Mouse (Mus musculus) embryonic facial prominence, embryonic 14.5 days (tissue): ENCODE results near the gene Wrap73. TPM values are rescaled to one million over a fixed set of nuclear protein-coding genes. Genes with fewer than 3 reads are reported as not detected.

Experiments
- ATAC-seq: fragments of 200-750 bp; cut with Nextera tagmentation; 2 replicates; pipeline ENCODE4 v1.8.0; 2017; ENCODE audit warnings: low read depth, moderate number of reproducible peaks, moderate TSS enrichment
- DNase-seq: peaks from one replicate; pipeline ENCODE4 v3.0.0-alpha.2; 2015; ENCODE audit warnings: low spot score
- H3K27ac ChIP-seq: fragments of 300-500 bp; sonication (generic); replicated peaks from 2 replicates; pipeline ENCODE4 v1.5.1; 2014; ENCODE audit warnings: low read depth, mild to moderate bottlenecking, low read length, moderate library complexity
- H3K27me3 ChIP-seq: fragments of 300-500 bp; sonication (generic); replicated peaks from 2 replicates; pipeline ENCODE4 v1.6.1; 2014; ENCODE audit warnings: low read length; ENCODE audit not compliant: control insufficient read depth, insufficient read depth
- H3K36me3 ChIP-seq: fragments of 300-500 bp; sonication (generic); 2 replicates; pipeline ENCODE4 v1.6.1; 2014; ENCODE audit warnings: low read length, mixed read lengths; ENCODE audit not compliant: control insufficient read depth, insufficient read depth
- H3K4me1 ChIP-seq: fragments of 300-500 bp; sonication (generic); 2 replicates; pipeline ENCODE4 v1.6.1; 2014; ENCODE audit warnings: antibody characterized with exemption, low read length; ENCODE audit not compliant: control insufficient read depth, insufficient read depth
- H3K4me2 ChIP-seq: fragments of 300-500 bp; sonication (generic); 2 replicates; pipeline ENCODE4 v1.6.1; 2014; ENCODE audit warnings: low read depth, mild to moderate bottlenecking, low read length, moderate library complexity, mixed read lengths
- H3K4me3 ChIP-seq: fragments of 300-500 bp; sonication (generic); 2 replicates; pipeline ENCODE4 v1.5.1; 2014; ENCODE audit warnings: low read depth, mild to moderate bottlenecking, low read length
- H3K9ac ChIP-seq: fragments of 300-500 bp; sonication (generic); 2 replicates; pipeline ENCODE4 v1.6.1; 2014; ENCODE audit warnings: low read depth, mild to moderate bottlenecking, low read length, moderate library complexity, mixed read lengths
- H3K9me3 ChIP-seq: fragments of 300-500 bp; sonication (generic); 2 replicates; pipeline ENCODE4 v1.6.1; 2016; ENCODE audit warnings: low read length; ENCODE audit not compliant: control insufficient read depth
- WGBS: fragments of 180-500 bp; shearing (Covaris S2); extraction: QIAGEN DNeasy Blood & Tissue Kit; methylation state at CpG from one replicate; pipeline ENCODE4 v1.1.7; 2014; 5-methylcytosine and 5-hydroxymethylcytosine counted together
- polyA plus RNA-seq: library from polyadenylated mRNA; unstranded; fragments of >200 nt; fragmentation: Nextera tagmentation; extraction: Ambion mirVana; gene quantifications from 2 replicates; pipeline ENCODE4 v1.2.1, GENCODE M21; 2014

Gene Wrap73
- polyA plus RNA-seq, 1 experiment from 2014 or later: 36.8 TPM

DNA sequence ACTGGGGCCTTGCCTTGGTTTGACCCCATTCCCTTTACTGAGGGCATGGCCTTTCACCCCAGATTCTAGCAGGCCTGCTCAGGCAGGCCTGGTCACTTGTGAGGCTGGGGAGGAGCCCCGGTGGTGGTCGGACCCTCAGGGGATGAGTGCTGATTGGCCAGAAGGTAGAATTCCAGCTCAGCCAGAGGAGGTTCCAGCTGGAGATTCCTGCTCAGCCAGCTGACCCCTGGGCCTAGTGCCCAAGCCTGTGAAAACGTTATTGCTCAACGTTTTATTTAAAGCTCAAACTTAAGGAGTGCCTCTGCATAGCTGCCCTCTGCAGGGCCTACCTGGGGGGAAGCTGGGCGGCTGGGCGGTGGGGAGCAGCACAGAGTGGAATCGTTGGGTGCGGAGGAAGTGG lies 35.1 kb downstream of the Wrap73 start:
- Histone ChIP-seq H3K27me3 (no peaks in the 10 kb centered on the region; the same call in 1 of the 2 replicates), H3K4me3 (no peak overlapping the region), H3K27ac (no peak overlapping the region), H3K4me1 (peaks cover 6% of the 10 kb centered on the region), H3K4me2 (no peak overlapping the region), H3K36me3 (peaks cover 7% of the 10 kb centered on the region; the same call in 1 of the 2 replicates), H3K9me3 (no peaks in the 10 kb centered on the region), H3K9ac (no peak overlapping the region)
- DNase-seq: no peak
- ATAC-seq: no peak
- 50% methylated on average over 8 of the region's 8 CpGs for WGBS

DNA sequence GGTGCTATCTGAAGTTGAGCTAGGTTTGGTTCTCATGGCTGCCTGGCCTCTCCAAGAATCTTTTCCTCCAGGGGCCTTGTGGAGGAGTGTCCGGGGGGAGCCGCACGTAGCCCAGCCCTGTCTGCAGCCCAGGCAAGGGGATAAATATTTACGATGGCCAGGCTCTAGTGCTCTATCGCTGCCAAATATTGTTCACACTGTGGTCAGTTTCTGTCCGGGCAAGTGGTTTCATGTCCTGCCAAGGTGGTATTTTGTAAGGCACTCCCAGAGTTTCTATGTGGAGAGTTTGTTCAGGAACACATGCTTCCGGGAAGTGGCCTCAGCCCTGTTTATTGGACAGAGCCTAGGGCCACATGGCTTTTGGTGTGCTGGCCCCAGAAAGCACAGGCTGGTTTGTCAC lies 38.8 kb downstream of the Wrap73 start:
- H3K9me3 ChIP-seq: no peaks in the 10 kb centered on the region
- no peak for ATAC-seq
- H3K9ac ChIP-seq: no peak overlapping the region
- WGBS: 83% methylated on average over 7 of the region's 7 CpGs
- no peak overlapping the region for H3K4me3 ChIP-seq
- H3K4me1 ChIP-seq: no peaks in the 10 kb centered on the region
- no peaks in the 10 kb centered on the region for H3K27me3 ChIP-seq
- H3K36me3 ChIP-seq: peaks cover 7% of the 10 kb centered on the region; the same call in 1 of the 2 replicates
- no peak for DNase-seq
- no peak overlapping the region for H3K27ac ChIP-seq
- no peak overlapping the region for H3K4me2 ChIP-seq

- Histone ChIP-seq H3K27me3 (no peaks in the 10 kb centered on the region), H3K4me2 (no peak overlapping the region), H3K9me3 (no peaks in the 10 kb centered on the region), H3K27ac (no peak overlapping the region), H3K9ac (no peak overlapping the region), H3K4me1 (no peaks in the 10 kb centered on the region), H3K4me3 (no peak overlapping the region), H3K36me3 (peaks cover 4% of the 10 kb centered on the region; the same call in 1 of the 2 replicates)
- no peak for DNase-seq
- WGBS: 72% methylated on average over 5 of the region's 5 CpGs
- ATAC-seq: no peak
Observed at GRCm38 (mm10) chr4:154183566-154183965, 41.4 kb downstream of the Wrap73 start.

- ATAC-seq (no peak), DNase-seq (no peak)
- Histone ChIP-seq H3K4me3 (no peak overlapping the region), H3K4me1 (no peaks in the 10 kb centered on the region), H3K27me3 (no peaks in the 10 kb centered on the region), H3K36me3 (no peaks in the 10 kb centered on the region), H3K4me2 (no peak overlapping the region), H3K9me3 (no peaks in the 10 kb centered on the region), H3K27ac (no peak overlapping the region), H3K9ac (no peak overlapping the region)
- WGBS: 78% methylated on average over 5 of the region's 5 CpGs
Observed at GRCm38 (mm10) chr4:154185001-154185400, 42.8 kb downstream of the Wrap73 start.

DNA sequence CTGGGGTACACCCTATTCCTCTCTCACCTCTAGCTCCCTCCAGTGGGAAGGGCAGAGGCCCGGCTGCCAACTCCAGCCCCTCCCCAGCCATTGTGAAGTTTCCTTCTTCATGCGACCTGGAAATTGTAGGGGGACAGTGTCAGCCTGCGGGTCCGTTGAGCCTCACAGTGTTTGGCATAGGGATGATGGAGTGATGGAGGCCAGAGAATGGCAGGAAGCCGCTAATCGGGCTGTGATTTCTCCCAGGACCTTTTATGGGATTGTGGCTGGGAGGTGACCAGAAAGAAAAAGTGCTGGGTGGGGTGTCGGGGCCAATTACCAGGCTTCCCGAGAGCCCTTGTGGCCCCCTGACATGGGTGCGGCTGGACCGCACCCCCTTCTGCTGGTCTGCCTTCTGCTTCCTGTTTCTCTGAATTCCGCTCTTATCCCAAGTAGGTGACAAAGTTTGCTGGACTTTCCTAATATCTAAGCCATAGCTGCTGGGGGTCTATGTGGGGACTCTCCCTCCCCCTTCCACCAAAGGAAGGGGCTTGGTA lies 43.9 kb downstream of the Wrap73 start:
- Histone ChIP-seq H3K36me3 (no peaks in the 10 kb centered on the region), H3K9me3 (no peaks in the 10 kb centered on the region), H3K9ac (no peak overlapping the region), H3K4me3 (no peak overlapping the region), H3K27ac (no peak overlapping the region), H3K4me2 (no peak overlapping the region), H3K4me1 (no peaks in the 10 kb centered on the region), H3K27me3 (no peaks in the 10 kb centered on the region)
- ATAC-seq: no peak
- no peak for DNase-seq
- 76% methylated on average over 11 of the region's 11 CpGs for WGBS

DNA sequence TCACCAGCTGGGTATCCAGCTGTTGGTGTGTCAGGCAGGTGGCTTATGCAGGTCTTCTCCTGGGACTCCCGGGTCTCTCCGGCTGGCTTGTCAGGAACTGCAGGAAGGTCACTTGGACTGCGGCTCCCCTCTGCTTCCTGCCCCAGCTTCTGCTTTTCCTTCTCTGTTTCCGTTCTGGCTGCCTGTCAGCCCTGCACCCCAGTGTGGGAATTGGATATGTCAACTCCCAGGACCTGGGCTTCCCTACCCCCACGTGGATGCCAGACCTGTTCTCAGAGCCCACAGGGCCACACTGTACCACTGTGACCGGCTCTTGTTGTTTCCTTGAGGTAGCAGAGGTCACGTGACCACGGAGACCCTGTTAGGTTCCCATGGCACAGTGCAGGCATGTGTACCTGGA lies 46.8 kb downstream of the Wrap73 start:
- ATAC-seq (no peak), DNase-seq (no peak)
- 52% methylated on average over 7 of the region's 8 CpGs for WGBS
- Histone ChIP-seq H3K4me1 (no peaks in the 10 kb centered on the region), H3K9ac (no peak overlapping the region), H3K4me2 (no peak overlapping the region), H3K9me3 (no peaks in the 10 kb centered on the region), H3K27me3 (no peaks in the 10 kb centered on the region), H3K4me3 (no peak overlapping the region), H3K36me3 (no peaks in the 10 kb centered on the region), H3K27ac (no peak overlapping the region)

GRCm38 (mm10) chr4:154197961-154198360 lies 55.8 kb downstream of the Wrap73 start:
- H3K4me3 ChIP-seq: no peak overlapping the region
- no peak for DNase-seq
- 44% methylated on average over 6 of the region's 6 CpGs for WGBS
- no peaks in the 10 kb centered on the region for H3K27me3 ChIP-seq
- peak; percentile 31; the same call in 1 of the 2 replicates for ATAC-seq
- peaks cover 12% of the 10 kb centered on the region for H3K4me1 ChIP-seq
- no peaks in the 10 kb centered on the region for H3K36me3 ChIP-seq
- 0 out of 2 replicates have a peak, but pooled peaks cover 5% of the 10 kb centered on the region for H3K9me3 ChIP-seq
- peak overlapping the region; percentile 81 for H3K27ac ChIP-seq
- no peak overlapping the region for H3K9ac ChIP-seq
- no peak overlapping the region for H3K4me2 ChIP-seq

- H3K9ac ChIP-seq: no peak overlapping the region
- H3K9me3 ChIP-seq: 0 out of 2 replicates have a peak, but pooled peaks cover 5% of the 10 kb centered on the region
- H3K4me3 ChIP-seq: no peak overlapping the region
- peak overlapping the region; percentile 81 for H3K27ac ChIP-seq
- ATAC-seq: peak; percentile 69; the same call in 1 of the 2 replicates
- H3K36me3 ChIP-seq: no peaks in the 10 kb centered on the region
- WGBS: 21% methylated on average over 7 of the region's 7 CpGs
- H3K4me1 ChIP-seq: peaks cover 12% of the 10 kb centered on the region
- no peaks in the 10 kb centered on the region for H3K27me3 ChIP-seq
- peak; percentile 67 for DNase-seq
- no peak overlapping the region for H3K4me2 ChIP-seq
Observed at GRCm38 (mm10) chr4:154198377-154198961, 56.3 kb downstream of the Wrap73 start.

DNA sequence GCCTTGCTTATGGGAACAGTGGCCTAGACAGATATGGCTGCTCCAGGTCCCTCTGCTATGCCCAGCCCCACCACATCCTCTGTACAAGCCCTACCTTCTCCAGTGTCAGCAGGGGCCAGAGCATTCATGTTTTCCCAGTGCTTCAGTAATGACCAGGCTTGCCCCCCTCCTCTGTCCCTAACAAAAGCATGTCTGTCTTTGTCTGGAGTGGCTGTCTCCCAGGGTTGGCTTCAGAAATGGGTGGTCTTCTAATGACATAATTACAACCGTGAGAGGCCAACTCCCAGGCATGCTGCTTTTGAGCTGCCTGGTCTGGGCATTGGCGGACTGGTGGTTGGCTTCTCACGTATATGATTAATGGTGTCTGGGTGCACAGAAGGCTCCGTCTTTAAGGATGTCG lies 59.3 kb downstream of the Wrap73 start:
- 63% methylated on average over 5 of the region's 5 CpGs for WGBS
- no peak overlapping the region for H3K9ac ChIP-seq
- H3K36me3 ChIP-seq: no peaks in the 10 kb centered on the region
- DNase-seq (no peak), ATAC-seq (no peak)
- H3K4me2 ChIP-seq: no peak overlapping the region
- H3K4me3 ChIP-seq: no peak overlapping the region
- H3K9me3 ChIP-seq: no peaks in the 10 kb centered on the region
- H3K27me3 ChIP-seq: no peaks in the 10 kb centered on the region
- peaks cover 12% of the 10 kb centered on the region for H3K4me1 ChIP-seq
- H3K27ac ChIP-seq: no peak overlapping the region
